Mouse (Mus musculus): ENCODE measurements at regions not wholly inside any gene's neighbourhood (a gene's known extent, or its start where the extent isn't known, plus 50 kb on each side); places are given as distances from the start of the nearest gene placed in this dataset.

DNA sequence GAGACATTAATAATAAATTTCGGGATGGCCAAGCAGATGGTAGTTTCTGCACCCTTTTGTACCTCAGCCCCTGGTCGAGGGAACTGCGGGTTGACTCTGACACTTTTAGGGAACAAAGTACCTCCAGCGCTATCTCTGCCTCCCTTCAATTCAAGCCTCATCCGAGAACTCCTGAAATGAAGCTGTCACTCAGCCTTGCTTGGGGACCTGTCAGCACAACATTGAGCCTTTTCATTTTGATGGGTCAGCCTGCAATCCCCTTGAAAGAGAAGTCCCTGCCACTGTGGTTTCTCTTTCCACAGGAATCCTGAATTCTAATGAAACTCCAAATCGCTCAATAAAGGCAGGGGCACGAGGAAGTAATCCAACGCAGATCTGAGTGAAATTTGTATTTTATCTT lies 257.5 kb downstream of the Nr2f2 start:
- TF ChIP-seq GATA1 (IDR thresholded peaks at IDR 0.05; ENCODE audit: low read length), result no peak
- no peak for TF ChIP-seq TAL1 (IDR thresholded peaks at IDR 0.05; ENCODE audit: low read length)

Data from erythroblast, embryonic 14.5 days (primary cell).